ENCODE assay signal across 19 mouse cellular contexts in genomic region chr7:113145046-113145445, GRCm38 (mm10).
A peak's percentile ranks its signal among the peaks of the same experiment; 100 is the strongest.
DNase-seq lines count a peak whose midpoint lies in the region; ATAC-seq and TF ChIP-seq lines count a peak whose summit lies in the region.
"Had no signal": no experiment of that assay in that cellular context is flagged by ENCODE, and none has a peak within 500 bp of the region (broad histone marks: within the 10 kb centered on the region; RNA-seq: fewer than 3 reads in every experiment).

No protein-coding gene starts in this region.

- no peak for TF ChIP-seq CTCF in midbrain, postnatal 0 days (IDR thresholded peaks at IDR 0.05)

- H3K36me3 ChIP-seq in midbrain, embryonic 10.5 days, result no peaks in the 10 kb centered on the region
- no peaks in the 10 kb centered on the region for H3K36me3 ChIP-seq in midbrain, postnatal 0 days (ENCODE audit: insufficient read depth, low read length)
- H3K36me3 ChIP-seq: embryonic facial prominence, embryonic 12.5 days; embryonic facial prominence, embryonic 15.5 days; hindbrain, embryonic 12.5 days; hindbrain, embryonic 15.5 days had no signal

- WGBS in midbrain, embryonic 10.5 days, result 84% methylated on average over 8 of the region's 8 CpGs
- 94% methylated on average over 8 of the region's 8 CpGs for WGBS in midbrain, postnatal 0 days

- peak; percentile 17 for DNase-seq in cerebellum, adult 9-11 months
- DNase-seq in cerebellum, adult 9-10 months, result no peak
- peak; percentile 44 to 57 for DNase-seq in cerebellum, postnatal 25 days
- no peak for DNase-seq in midbrain, embryonic 10.5 days (ENCODE audit: low spot score)
- no peak for DNase-seq in midbrain, postnatal 0 days (ENCODE audit: low spot score)
- DNase-seq: adrenal gland, adult 2 months; adrenal gland, postnatal 14 days; forebrain, postnatal 0 days; gastrocnemius, adult 2 months; gastrocnemius, postnatal 14 days had no signal

- H3K4me3 ChIP-seq in midbrain, embryonic 10.5 days, result no peak overlapping the region
- H3K4me3 ChIP-seq in midbrain, postnatal 0 days (ENCODE audit: low read depth, low read length), result no peak overlapping the region
- H3K4me3 ChIP-seq: embryonic facial prominence, embryonic 12.5 days; embryonic facial prominence, embryonic 15.5 days; gastrocnemius, adult 2 months; hindbrain, embryonic 12.5 days; hindbrain, embryonic 15.5 days had no signal

- peaks cover 35% of the 10 kb centered on the region for H3K4me1 ChIP-seq in midbrain, embryonic 10.5 days
- H3K4me1 ChIP-seq in midbrain, postnatal 0 days (ENCODE audit: insufficient read depth, low read length), result peaks cover 2% of the 10 kb centered on the region; the same call in 1 of the 2 replicates

- no peak overlapping the region for H3K4me2 ChIP-seq in midbrain, postnatal 0 days (ENCODE audit: low read depth, low read length, poor library complexity, severe bottlenecking)
- H3K4me2 ChIP-seq: embryonic facial prominence, embryonic 12.5 days; embryonic facial prominence, embryonic 15.5 days; heart, embryonic 11.5 days; hindbrain, embryonic 12.5 days; hindbrain, embryonic 15.5 days had no signal

- 0 out of 2 replicates have a peak overlapping the region, but pooled peaks have one; percentile 49 for H3K27ac ChIP-seq in midbrain, embryonic 10.5 days (replicated peaks)
- H3K27ac ChIP-seq in midbrain, postnatal 0 days (ENCODE audit: low read depth, low read length), result no peak overlapping the region
- H3K27ac ChIP-seq: embryonic facial prominence, embryonic 12.5 days; embryonic facial prominence, embryonic 15.5 days; gastrocnemius, adult 2 months; hindbrain, embryonic 12.5 days; hindbrain, embryonic 15.5 days had no signal

- peaks cover 30% of the 10 kb centered on the region for H3K27me3 ChIP-seq in midbrain, embryonic 10.5 days (ENCODE audit: low read depth, poor library complexity, severe bottlenecking)
- H3K27me3 ChIP-seq in midbrain, postnatal 0 days (ENCODE audit: insufficient read depth, low read length), result no peaks in the 10 kb centered on the region
- H3K27me3 ChIP-seq: hindbrain, embryonic 15.5 days had no signal

- H3K9ac ChIP-seq in midbrain, postnatal 0 days (replicated peaks; ENCODE audit: low read length, poor library complexity, severe bottlenecking), result no peak overlapping the region
- H3K9ac ChIP-seq: embryonic facial prominence, embryonic 12.5 days; embryonic facial prominence, embryonic 15.5 days; forebrain, postnatal 0 days; hindbrain, embryonic 12.5 days; hindbrain, embryonic 15.5 days had no signal

- no peak for ATAC-seq in cerebellum, adult (ENCODE audit: insufficient number of reproducible peaks, low FRiP score, low TSS enrichment)
- no peak for ATAC-seq in midbrain, postnatal 0 days (ENCODE audit: low FRiP score)
- ATAC-seq: CD4-positive, CD25-positive, alpha-beta regulatory T cell, adult 4 months; forebrain, embryonic 14.5 days; forebrain, postnatal 0 days; intestine, postnatal 0 days had no signal

- no peaks in the 10 kb centered on the region for H3K9me3 ChIP-seq in midbrain, embryonic 10.5 days (replicated peaks)
- no peaks in the 10 kb centered on the region for H3K9me3 ChIP-seq in midbrain, postnatal 0 days (ENCODE audit: low read length)
- H3K9me3 ChIP-seq: embryonic facial prominence, embryonic 12.5 days; embryonic facial prominence, embryonic 15.5 days; hindbrain, embryonic 12.5 days; hindbrain, embryonic 15.5 days had no signal

Comparison
In these comparisons a context has a peak if more than half of its experiments do, and no peak if none do; other contexts are left out.
1. DNase-seq: peak in cerebellum, adult 9-11 months (single experiment) and cerebellum, postnatal 25 days (2 of 2); none in cerebellum, adult 9-10 months (single experiment), midbrain, embryonic 10.5 days (single experiment) and midbrain, postnatal 0 days (single experiment).